Mouse (Mus musculus) liver, embryonic 13.5 days (tissue): ENCODE results near the gene Dnaaf5. TPM values are rescaled to one million over a fixed set of nuclear protein-coding genes. Genes with fewer than 3 reads are reported as not detected.

Experiments
- ATAC-seq: fragments of 200-750 bp; cut with Nextera tagmentation; 2 replicates; pipeline ENCODE4 v1.8.0; 2017; ENCODE audit warnings: low read depth, mild to moderate bottlenecking, moderate number of reproducible peaks, moderate library complexity
- DNase-seq: peaks from one replicate; pipeline ENCODE4 v3.0.0; 2022
- H3K27ac ChIP-seq: fragments of 300-500 bp; sonication (generic); 2 replicates; pipeline ENCODE4 v1.5.1; 2015; ENCODE audit warnings: moderate library complexity, mild to moderate bottlenecking, inconsistent platforms
- H3K27me3 ChIP-seq: fragments of 300-500 bp; sonication (generic); 2 replicates; pipeline ENCODE4 v1.6.1; 2015; ENCODE audit warnings: mild to moderate bottlenecking, inconsistent platforms
- H3K36me3 ChIP-seq: fragments of 300-500 bp; sonication (generic); 2 replicates; pipeline ENCODE4 v1.6.1; 2015; ENCODE audit warnings: mild to moderate bottlenecking, inconsistent platforms
- H3K4me1 ChIP-seq: fragments of 300-500 bp; sonication (generic); replicated peaks from 2 replicates; pipeline ENCODE4 v1.6.1; 2015; ENCODE audit warnings: inconsistent platforms
- H3K4me2 ChIP-seq: fragments of 300-500 bp; sonication (generic); 2 replicates; pipeline ENCODE4 v1.6.1; 2015; ENCODE audit warnings: inconsistent platforms, mild to moderate bottlenecking, moderate library complexity
- H3K4me3 ChIP-seq: fragments of 300-500 bp; sonication (generic); replicated peaks from 2 replicates; pipeline ENCODE4 v1.5.1; 2015; ENCODE audit warnings: mild to moderate bottlenecking, inconsistent platforms
- H3K9ac ChIP-seq: fragments of 300-500 bp; sonication (generic); 2 replicates; pipeline ENCODE4 v1.6.1; 2015; ENCODE audit warnings: mild to moderate bottlenecking, inconsistent platforms
- H3K9me3 ChIP-seq: fragments of 300-500 bp; sonication (generic); replicated peaks from 2 replicates; pipeline ENCODE4 v1.6.1; 2016; ENCODE audit warnings: inconsistent platforms
- WGBS: fragments of 180-500 bp; shearing (Covaris S2); methylation state at CpG from one replicate; pipeline ENCODE4 v1.1.7; 2015; ENCODE audit not compliant: insufficient replicate concordance; 5-methylcytosine and 5-hydroxymethylcytosine counted together
- polyA plus RNA-seq: library from polyadenylated mRNA; unstranded; fragments of >200 nt; fragmentation: Nextera tagmentation; extraction: Ambion mirVana; gene quantifications from 2 replicates; pipeline ENCODE4 v1.2.1, GENCODE M21; 2015

Dnaaf5 gene
- polyA plus RNA-seq, 1 experiment from 2014 or later, result 2.4 TPM

DNA sequence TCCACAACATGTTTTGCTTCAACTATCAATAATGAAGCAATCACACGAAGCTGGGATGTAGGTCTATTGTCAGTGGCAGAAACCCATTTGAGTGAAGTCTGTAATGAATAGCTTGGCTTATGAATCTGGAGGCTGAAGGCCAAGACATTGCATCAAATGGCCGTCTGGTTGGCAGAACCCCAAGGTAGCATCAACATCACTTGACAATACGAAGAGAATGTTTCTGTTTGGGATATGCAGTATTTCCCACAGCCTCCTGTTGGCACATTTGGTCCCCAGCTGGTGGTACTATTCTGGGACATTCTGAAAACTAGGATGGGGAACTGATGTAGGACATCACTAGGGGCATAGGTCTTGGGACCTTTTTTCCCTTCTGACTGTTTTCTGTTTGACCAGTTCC lies 6.1 kb upstream of the Dnaaf5 start:
- 71% methylated on average over 3 of the region's 3 CpGs for WGBS
- H3K36me3 ChIP-seq, result no peaks in the 10 kb centered on the region
- H3K9me3 ChIP-seq, result no peaks in the 10 kb centered on the region; the same call in 1 of the 2 replicates
- DNase-seq (no peak), ATAC-seq (no peak)
- H3K27me3 ChIP-seq, result no peaks in the 10 kb centered on the region
- H3K4me2 ChIP-seq, result no peak overlapping the region
- no peak overlapping the region for H3K4me3 ChIP-seq
- H3K4me1 ChIP-seq, result peaks cover 6% of the 10 kb centered on the region
- no peak overlapping the region for H3K9ac ChIP-seq
- no peak overlapping the region for H3K27ac ChIP-seq

DNA sequence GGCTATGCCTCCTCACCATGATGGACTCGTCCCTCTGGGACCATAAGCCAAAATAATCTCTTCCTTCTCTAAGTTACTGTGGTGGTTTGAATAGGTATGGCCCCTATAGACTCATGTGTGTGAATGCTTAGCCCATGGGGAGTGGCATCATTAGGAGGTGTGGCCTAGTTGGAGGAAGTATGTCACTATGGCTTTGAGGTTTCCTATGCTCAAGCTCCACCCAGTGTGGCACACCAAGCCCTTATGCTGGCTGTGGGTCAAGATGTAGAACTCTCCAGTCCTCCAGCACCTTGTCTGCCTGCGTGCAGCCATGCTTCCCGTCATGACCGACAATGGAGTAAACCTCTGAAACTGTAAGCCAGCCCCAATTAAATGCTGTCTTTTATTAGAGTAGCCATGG lies 4.3 kb upstream of the Dnaaf5 start:
- no peak overlapping the region for H3K4me2 ChIP-seq
- no peak overlapping the region for H3K27ac ChIP-seq
- no peak for ATAC-seq
- H3K9ac ChIP-seq, result no peak overlapping the region
- no peaks in the 10 kb centered on the region for H3K9me3 ChIP-seq
- no peaks in the 10 kb centered on the region for H3K36me3 ChIP-seq
- H3K4me3 ChIP-seq, result no peak overlapping the region
- DNase-seq, result no peak
- no peaks in the 10 kb centered on the region for H3K27me3 ChIP-seq
- peaks cover 17% of the 10 kb centered on the region for H3K4me1 ChIP-seq
- WGBS, result 79% methylated on average over 4 of the region's 4 CpGs

- no peak for DNase-seq
- H3K27ac ChIP-seq, result no peak overlapping the region
- 86% methylated on average over 11 of the region's 11 CpGs for WGBS
- no peak overlapping the region for H3K4me2 ChIP-seq
- peaks cover 26% of the 10 kb centered on the region for H3K4me1 ChIP-seq
- no peaks in the 10 kb centered on the region for H3K36me3 ChIP-seq
- ATAC-seq, result no peak
- H3K9ac ChIP-seq, result no peak overlapping the region
- H3K27me3 ChIP-seq, result no peaks in the 10 kb centered on the region
- no peaks in the 10 kb centered on the region for H3K9me3 ChIP-seq
- H3K4me3 ChIP-seq, result no peak overlapping the region
These were observed 3.4 kb upstream of the Dnaaf5 start for GRCm38 (mm10) chr5:139146476-139147075.

- 78% methylated on average over 14 of the region's 14 CpGs for WGBS
- no peaks in the 10 kb centered on the region for H3K9me3 ChIP-seq
- DNase-seq (no peak), ATAC-seq (no peak)
- H3K9ac ChIP-seq, result no peak overlapping the region
- no peaks in the 10 kb centered on the region for H3K27me3 ChIP-seq
- no peak overlapping the region for H3K4me2 ChIP-seq
- no peak overlapping the region for H3K4me3 ChIP-seq
- peaks cover 5% of the 10 kb centered on the region for H3K36me3 ChIP-seq
- peaks cover 30% of the 10 kb centered on the region for H3K4me1 ChIP-seq
- H3K27ac ChIP-seq, result no peak overlapping the region
These were observed 2.6 kb upstream of the Dnaaf5 start for GRCm38 (mm10) chr5:139147178-139148078.

DNA sequence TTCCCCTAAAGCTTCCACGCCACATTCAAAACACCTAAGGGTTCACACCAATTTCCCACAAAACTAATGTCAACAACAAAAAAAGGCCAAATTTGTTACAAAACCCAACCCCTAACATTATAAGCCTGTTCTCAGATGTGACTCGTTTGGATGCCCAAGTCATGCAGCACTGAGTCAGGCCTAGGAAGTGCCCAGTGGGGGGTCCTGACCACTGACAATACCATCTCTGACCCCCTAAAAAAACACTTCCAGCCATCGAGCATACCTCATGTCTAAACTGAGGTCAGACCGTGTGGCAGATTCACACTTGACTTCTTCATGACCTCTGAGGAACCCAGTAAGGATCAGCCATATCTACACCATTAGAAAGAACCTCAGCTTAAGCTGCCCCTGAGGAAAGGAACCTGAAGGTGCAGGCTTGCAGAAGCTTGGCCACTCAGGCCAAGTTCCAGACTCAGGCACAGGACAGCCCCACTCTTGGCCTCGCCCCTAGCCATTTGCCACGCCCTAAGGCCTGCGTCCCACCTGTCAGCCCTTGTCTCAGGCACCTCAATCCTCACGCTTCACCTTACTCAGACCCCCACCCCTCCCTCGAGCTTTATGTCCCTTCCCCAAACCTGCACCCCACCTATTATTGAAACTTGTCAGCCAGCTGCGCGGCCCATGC lies 884 bp upstream of the Dnaaf5 start:
- peak overlapping the region; percentile 85 for H3K4me2 ChIP-seq
- peak overlapping the region; percentile 65 for H3K9ac ChIP-seq
- peak overlapping the region; percentile 88 for H3K4me3 ChIP-seq
- no peaks in the 10 kb centered on the region for H3K27me3 ChIP-seq
- peak overlapping the region; percentile 60; the same call in 1 of the 2 replicates for H3K27ac ChIP-seq
- ATAC-seq (peak; percentile 14; the same call in 1 of the 2 replicates), DNase-seq (no peak)
- WGBS, result 21% methylated on average over 11 of the region's 11 CpGs
- peaks cover 30% of the 10 kb centered on the region for H3K4me1 ChIP-seq
- H3K9me3 ChIP-seq, result no peaks in the 10 kb centered on the region
- peaks cover 22% of the 10 kb centered on the region for H3K36me3 ChIP-seq

DNA sequence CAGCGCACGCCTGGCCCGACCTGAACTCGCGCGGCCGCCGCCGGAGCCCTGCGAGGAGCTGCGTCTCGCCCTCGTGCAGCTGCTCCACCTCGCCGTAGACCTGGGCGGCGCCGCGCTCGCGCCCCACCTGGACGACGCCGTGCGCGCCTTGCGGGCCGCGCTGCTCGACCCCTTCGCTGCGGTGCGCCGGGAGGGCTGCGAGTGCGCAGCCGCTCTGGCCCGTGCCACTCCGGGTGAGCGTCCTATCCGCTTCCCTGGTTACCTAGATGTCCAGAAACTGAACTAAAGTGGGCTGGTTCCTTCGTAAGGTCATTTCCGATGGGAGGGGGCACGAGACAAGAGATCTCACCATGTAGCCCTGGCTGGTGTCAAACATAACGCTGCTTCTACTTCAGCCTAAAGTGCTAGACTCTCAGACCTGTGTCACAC lies 594 bp downstream of the Dnaaf5 start:
- peak; percentile 44 for DNase-seq

GRCm38 (mm10) chr5:139160899-139161298 lies 10.9 kb downstream of the Dnaaf5 start:
- 63% methylated on average over 8 of the region's 8 CpGs for WGBS
- ATAC-seq (no peak), DNase-seq (no peak)
- no peak overlapping the region for H3K4me3 ChIP-seq
- H3K4me1 ChIP-seq, result peaks cover 20% of the 10 kb centered on the region
- H3K27ac ChIP-seq, result no peak overlapping the region
- no peak overlapping the region for H3K9ac ChIP-seq
- no peaks in the 10 kb centered on the region for H3K9me3 ChIP-seq
- no peaks in the 10 kb centered on the region for H3K27me3 ChIP-seq
- peaks cover 50% of the 10 kb centered on the region for H3K36me3 ChIP-seq
- no peak overlapping the region for H3K4me2 ChIP-seq

More for the DNA sequence above, 594 bp downstream of the Dnaaf5 start:
- ATAC-seq, result peak; percentile 35
- Histone ChIP-seq H3K4me1 (peaks cover 30% of the 10 kb centered on the region), H3K9ac (peak overlapping the region; percentile 80), H3K27me3 (no peaks in the 10 kb centered on the region), H3K9me3 (no peaks in the 10 kb centered on the region), H3K36me3 (peaks cover 35% of the 10 kb centered on the region), H3K27ac (peak overlapping the region; percentile 40; the same call in 1 of the 2 replicates), H3K4me2 (peak overlapping the region; percentile 85), H3K4me3 (peak overlapping the region; percentile 88)
- under 1% methylated on average over 45 of the region's 45 CpGs for WGBS

DNA sequence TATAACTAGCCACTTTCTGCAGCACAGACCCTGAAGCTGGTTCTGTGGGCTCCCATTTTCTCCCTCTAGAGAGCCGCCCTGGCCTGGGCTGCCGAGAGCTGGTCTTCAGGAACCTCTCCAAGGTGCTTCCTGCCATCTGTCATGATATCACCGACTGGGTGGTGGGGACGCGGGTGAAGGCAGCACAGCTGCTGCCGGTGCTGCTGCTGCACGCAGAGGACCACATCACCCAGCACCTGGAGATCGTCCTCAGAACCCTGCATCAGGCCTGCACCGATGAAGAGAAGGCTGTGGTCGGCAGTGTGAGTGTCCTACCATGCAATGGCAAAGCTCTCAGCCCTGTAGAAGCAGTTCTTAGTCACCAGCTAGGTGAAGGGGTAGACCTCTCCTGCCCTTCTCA lies 11.6 kb downstream of the Dnaaf5 start:
- no peak for DNase-seq
- Histone ChIP-seq H3K4me2 (no peak overlapping the region), H3K36me3 (peaks cover 49% of the 10 kb centered on the region), H3K9ac (no peak overlapping the region), H3K4me3 (no peak overlapping the region), H3K4me1 (peaks cover 25% of the 10 kb centered on the region), H3K9me3 (no peaks in the 10 kb centered on the region), H3K27me3 (no peaks in the 10 kb centered on the region), H3K27ac (no peak overlapping the region)
- ATAC-seq, result no peak
- 30% methylated on average over 10 of the region's 10 CpGs for WGBS

GRCm38 (mm10) chr5:139166781-139167361 lies 16.8 kb downstream of the Dnaaf5 start:
- H3K4me2 ChIP-seq, result peak overlapping the region; percentile 13; the same call in 1 of the 2 replicates
- no peak overlapping the region for H3K9ac ChIP-seq
- no peak overlapping the region for H3K4me3 ChIP-seq
- H3K9me3 ChIP-seq, result no peaks in the 10 kb centered on the region
- ATAC-seq, result peak; percentile 55
- 0 out of 2 replicates have a peak overlapping the region, but pooled peaks have one; percentile 39 for H3K27ac ChIP-seq
- H3K4me1 ChIP-seq, result peaks cover 30% of the 10 kb centered on the region
- DNase-seq, result peak; percentile 8
- WGBS, result 19% methylated on average over 6 of the region's 6 CpGs
- no peaks in the 10 kb centered on the region for H3K27me3 ChIP-seq
- peaks cover 68% of the 10 kb centered on the region for H3K36me3 ChIP-seq

GRCm38 (mm10) chr5:139167548-139167947 lies 17.5 kb downstream of the Dnaaf5 start:
- ATAC-seq, result no peak
- Histone ChIP-seq H3K4me3 (no peak overlapping the region), H3K9me3 (no peaks in the 10 kb centered on the region), H3K9ac (no peak overlapping the region), H3K36me3 (peaks cover 69% of the 10 kb centered on the region), H3K4me1 (peaks cover 23% of the 10 kb centered on the region), H3K27ac (peak overlapping the region; percentile 39; the same call in 1 of the 2 replicates), H3K4me2 (no peak overlapping the region), H3K27me3 (no peaks in the 10 kb centered on the region)
- no peak for DNase-seq
- 44% methylated on average over 1 of the region's 1 CpGs for WGBS

DNA sequence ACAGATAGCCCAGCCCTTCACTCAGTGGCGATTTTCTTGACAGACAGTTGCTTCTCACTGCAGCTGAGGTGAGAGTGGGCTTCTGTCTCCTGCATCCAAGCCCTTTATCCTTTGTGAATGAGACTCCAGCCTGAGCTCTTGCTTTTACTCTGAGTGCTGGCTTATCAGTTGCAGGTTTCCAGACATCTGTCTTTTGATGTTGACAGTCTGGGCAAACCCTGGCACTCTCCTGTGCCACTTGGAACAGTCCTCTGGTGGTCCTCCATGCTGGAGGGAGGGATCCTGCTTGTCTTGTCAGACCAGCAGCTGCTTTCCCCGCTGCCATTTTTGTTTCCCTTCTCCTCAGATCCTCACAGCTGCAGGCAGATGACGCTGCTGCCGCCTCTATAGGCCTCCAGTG lies 21.9 kb downstream of the Dnaaf5 start:
- Histone ChIP-seq H3K4me3 (no peak overlapping the region), H3K4me2 (no peak overlapping the region), H3K27me3 (no peaks in the 10 kb centered on the region), H3K9ac (no peak overlapping the region), H3K36me3 (peaks cover 64% of the 10 kb centered on the region), H3K9me3 (no peaks in the 10 kb centered on the region), H3K27ac (no peak overlapping the region), H3K4me1 (peaks cover 9% of the 10 kb centered on the region)
- 73% methylated on average over 4 of the region's 4 CpGs for WGBS
- DNase-seq (no peak), ATAC-seq (no peak)
